Mouse (Mus musculus) skeletal muscle tissue, adult 2 months (tissue): ENCODE results near the gene Sec14l1.

Source experiments
- DNase-seq: peaks from one replicate; pipeline ENCODE4 v3.0.0-alpha.2; 2012; ENCODE audit warnings: low read depth, low spot score

Sec14l1 gene

GRCm38 (mm10) chr11:117153553-117153952 lies 38.6 kb downstream of the Sec14l1 start:
- DNase-seq = no peak

GRCm38 (mm10) chr11:117154088-117154815 lies 39.3 kb downstream of the Sec14l1 start:
- DNase-seq = no peak

GRCm38 (mm10) chr11:117156725-117157124 lies 41.8 kb downstream of the Sec14l1 start:
- DNase-seq = no peak

GRCm38 (mm10) chr11:117158343-117158742 lies 43.4 kb downstream of the Sec14l1 start:
- DNase-seq = no peak

GRCm38 (mm10) chr11:117159257-117159945 lies 44.4 kb downstream of the Sec14l1 start:
- no peak for DNase-seq

GRCm38 (mm10) chr11:117159946-117160307 lies 45.0 kb downstream of the Sec14l1 start:
- peak; percentile 61 for DNase-seq

GRCm38 (mm10) chr11:117160791-117161190 lies 45.8 kb downstream of the Sec14l1 start:
- DNase-seq = no peak

- DNase-seq = no peak
Observed at GRCm38 (mm10) chr11:117161574-117161973, 46.6 kb downstream of the Sec14l1 start.

- DNase-seq = no peak
Observed at GRCm38 (mm10) chr11:117163098-117163497, 48.1 kb downstream of the Sec14l1 start.

- DNase-seq = no peak
Observed at GRCm38 (mm10) chr11:117163771-117164170, 48.8 kb downstream of the Sec14l1 start.

- DNase-seq = peak; percentile 50
Observed at GRCm38 (mm10) chr11:117168278-117169087, 53.5 kb downstream of the Sec14l1 start.

- DNase-seq = no peak
Observed at GRCm38 (mm10) chr11:117169088-117169635, 54.2 kb downstream of the Sec14l1 start.

GRCm38 (mm10) chr11:117169801-117170565 lies 55.0 kb downstream of the Sec14l1 start:
- DNase-seq = no peak

GRCm38 (mm10) chr11:117174098-117174892 lies 59.3 kb downstream of the Sec14l1 start:
- DNase-seq = no peak

- no peak for DNase-seq
Observed at GRCm38 (mm10) chr11:117174924-117175323, 60.0 kb downstream of the Sec14l1 start.

- no peak for DNase-seq
Observed at GRCm38 (mm10) chr11:117175472-117175871, 60.5 kb downstream of the Sec14l1 start.

- DNase-seq = no peak
Observed at GRCm38 (mm10) chr11:117176304-117176703, 61.3 kb downstream of the Sec14l1 start.

GRCm38 (mm10) chr11:117176900-117177299 lies 61.9 kb downstream of the Sec14l1 start:
- DNase-seq = no peak

GRCm38 (mm10) chr11:117177303-117177979 lies 62.5 kb downstream of the Sec14l1 start:
- peak; percentile 86 for DNase-seq

GRCm38 (mm10) chr11:117179902-117180301 lies 64.9 kb downstream of the Sec14l1 start:
- DNase-seq = no peak
